Mouse (Mus musculus): Measurements from ENCODE around the gene Gramd1b.
A peak's percentile ranks its signal among the peaks of the same experiment; 100 is the strongest.

The Gramd1b gene

GRCm38 (mm10) chr9:40400171-40400570 is 131.0 kb downstream of the Gramd1b start:
- no peak for DNase-seq (ENCODE audit: low read depth, low spot score)

- no peak for DNase-seq (ENCODE audit: low read depth, low spot score)
Measured at GRCm38 (mm10) chr9:40399359-40399932, 131.7 kb downstream of the Gramd1b start.

GRCm38 (mm10) chr9:40397471-40398245 is 133.5 kb downstream of the Gramd1b start:
- no peak for DNase-seq (ENCODE audit: low read depth, low spot score)

- DNase-seq (ENCODE audit: low read depth, low spot score) = peak; percentile 66
Measured at GRCm38 (mm10) chr9:40397036-40397435, 134.1 kb downstream of the Gramd1b start.

GRCm38 (mm10) chr9:40396171-40396570 is 135.0 kb downstream of the Gramd1b start:
- no peak for DNase-seq (ENCODE audit: low read depth, low spot score)

- no peak for DNase-seq (ENCODE audit: low read depth, low spot score)
Measured at GRCm38 (mm10) chr9:40391852-40392695, 139.1 kb downstream of the Gramd1b start.

- no peak for DNase-seq (ENCODE audit: low read depth, low spot score)
Measured at GRCm38 (mm10) chr9:40391359-40391758, 139.8 kb downstream of the Gramd1b start.

- DNase-seq (ENCODE audit: low read depth, low spot score) = peak; percentile 17
Measured at GRCm38 (mm10) chr9:40390904-40391303, 140.3 kb downstream of the Gramd1b start.

GRCm38 (mm10) chr9:40390396-40390760 is 140.8 kb downstream of the Gramd1b start:
- DNase-seq (ENCODE audit: low read depth, low spot score) = peak; percentile 49

- peak; percentile 21 for DNase-seq (ENCODE audit: low read depth, low spot score)
Measured at GRCm38 (mm10) chr9:40389669-40390395, 141.4 kb downstream of the Gramd1b start.

- DNase-seq (ENCODE audit: low read depth, low spot score) = peak; percentile 47
Measured at GRCm38 (mm10) chr9:40389175-40389574, 142.0 kb downstream of the Gramd1b start.

GRCm38 (mm10) chr9:40384781-40385180 is 146.4 kb downstream of the Gramd1b start:
- no peak for DNase-seq (ENCODE audit: low read depth, low spot score)

GRCm38 (mm10) chr9:40382508-40382907 is 148.7 kb downstream of the Gramd1b start:
- DNase-seq (ENCODE audit: low read depth, low spot score) = no peak

- DNase-seq (ENCODE audit: low read depth, low spot score) = no peak
Measured at GRCm38 (mm10) chr9:40381416-40382411, 149.5 kb downstream of the Gramd1b start.

- no peak for DNase-seq (ENCODE audit: low read depth, low spot score)
Measured at GRCm38 (mm10) chr9:40376711-40377410, 154.3 kb downstream of the Gramd1b start.

GRCm38 (mm10) chr9:40376139-40376541 is 155.0 kb downstream of the Gramd1b start:
- DNase-seq (ENCODE audit: low read depth, low spot score) = no peak

GRCm38 (mm10) chr9:40375518-40375917 is 155.7 kb downstream of the Gramd1b start:
- DNase-seq (ENCODE audit: low read depth, low spot score) = no peak

GRCm38 (mm10) chr9:40374992-40375391 is 156.2 kb downstream of the Gramd1b start:
- DNase-seq (ENCODE audit: low read depth, low spot score) = no peak

- DNase-seq (ENCODE audit: low read depth, low spot score) = no peak
Measured at GRCm38 (mm10) chr9:40374533-40374971, 156.6 kb downstream of the Gramd1b start.

- DNase-seq (ENCODE audit: low read depth, low spot score) = no peak
Measured at GRCm38 (mm10) chr9:40374052-40374451, 157.1 kb downstream of the Gramd1b start.

Data from CD4-positive helper T cell, adult 2 months (primary cell).